Mouse (Mus musculus): ENCODE results near the gene Hc.

The Hc gene

GRCm38 (mm10) chr2:34973087-34973486 is 88.2 kb downstream of the Hc start:
- no peak for DNase-seq

GRCm38 (mm10) chr2:34971080-34971888 is 90.0 kb downstream of the Hc start:
- DNase-seq: no peak

- DNase-seq: peak; percentile 78
Observed at GRCm38 (mm10) chr2:34970092-34970750, 91.0 kb downstream of the Hc start.

- DNase-seq: no peak
Observed at GRCm38 (mm10) chr2:34969166-34969565, 92.1 kb downstream of the Hc start.

- DNase-seq: no peak
Observed at GRCm38 (mm10) chr2:34966243-34966934, 94.8 kb downstream of the Hc start.

GRCm38 (mm10) chr2:34965806-34966205 is 95.4 kb downstream of the Hc start:
- peak; percentile 25 for DNase-seq

GRCm38 (mm10) chr2:34965293-34965692 is 95.9 kb downstream of the Hc start:
- peak; percentile 39 for DNase-seq

- no peak for DNase-seq
Observed at GRCm38 (mm10) chr2:34964651-34965050, 96.6 kb downstream of the Hc start.

GRCm38 (mm10) chr2:34964230-34964629 is 97.0 kb downstream of the Hc start:
- DNase-seq: no peak

- DNase-seq: no peak
Observed at GRCm38 (mm10) chr2:34963371-34963956, 97.8 kb downstream of the Hc start.

GRCm38 (mm10) chr2:34962893-34963292 is 98.3 kb downstream of the Hc start:
- DNase-seq: no peak

- DNase-seq: no peak
Observed at GRCm38 (mm10) chr2:34962211-34962610, 99.0 kb downstream of the Hc start.

GRCm38 (mm10) chr2:34961481-34962036 is 99.7 kb downstream of the Hc start, which contains the start of gene Traf1:
Gene Traf1 (minus strand): TSS chr2:34961772.
- peak; percentile 18 for DNase-seq

- DNase-seq: no peak
Observed at GRCm38 (mm10) chr2:34960966-34961365, 100.3 kb downstream of the Hc start.

- no peak for DNase-seq
Observed at GRCm38 (mm10) chr2:34960466-34960865, 100.8 kb downstream of the Hc start.

GRCm38 (mm10) chr2:34958582-34958981 is 102.7 kb downstream of the Hc start:
- DNase-seq: no peak

- DNase-seq: no peak
Observed at GRCm38 (mm10) chr2:34958036-34958435, 103.2 kb downstream of the Hc start.

GRCm38 (mm10) chr2:34957405-34957804 is 103.8 kb downstream of the Hc start:
- no peak for DNase-seq

- DNase-seq: no peak
Observed at GRCm38 (mm10) chr2:34956941-34957340, 104.3 kb downstream of the Hc start.

GRCm38 (mm10) chr2:34954344-34954743 is 106.9 kb downstream of the Hc start:
- no peak for DNase-seq

GRCm38 (mm10) chr2:34953547-34954116 is 107.6 kb downstream of the Hc start:
- no peak for DNase-seq

GRCm38 (mm10) chr2:34953018-34953417 is 108.2 kb downstream of the Hc start:
- DNase-seq: no peak

GRCm38 (mm10) chr2:34951469-34951868 is 109.8 kb downstream of the Hc start:
- no peak for DNase-seq
